Mouse (Mus musculus) ovary, adult 18-20 months (tissue): Measurements from ENCODE around the gene Utp18.
"Not testable (repeated sequence)": the region's sequence is repeated elsewhere in the genome, so short reads cannot be mapped to it uniquely, and the experiment has no call there.

Experiments used
- DNase-seq: peaks from one replicate; pipeline ENCODE4 v3.0.0; 2022; ENCODE audit warnings: low spot score, mixed read lengths

Gene Utp18

GRCm38 (mm10) chr11:93885572-93886410 is at the start of gene Utp18, which contains the start of gene Mbtd1:
Utp18 (minus strand) TSS chr11:93885766.
Mbtd1 (plus strand) TSS chr11:93885852.
- peak; percentile 98 for DNase-seq

DNA sequence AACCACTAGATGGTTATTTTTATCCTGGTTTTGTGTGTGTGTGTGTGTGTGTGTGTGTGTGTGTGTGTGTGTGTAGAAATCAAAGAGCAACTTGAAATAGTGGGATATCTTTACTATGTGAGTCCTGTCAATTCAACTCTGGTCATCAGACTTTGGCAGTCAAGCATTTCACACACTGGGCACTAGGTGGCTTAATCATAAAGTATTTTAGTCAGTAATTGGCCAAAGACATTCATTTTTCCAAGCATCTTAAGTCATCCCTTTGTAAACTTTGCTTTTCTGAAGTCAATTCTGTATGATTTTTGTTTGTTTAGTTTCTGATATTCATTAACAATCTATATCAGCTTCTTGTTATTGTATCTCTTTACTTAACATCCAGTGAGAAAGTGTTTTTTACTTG is 43.5 kb upstream of the Utp18 start:
- no peak for DNase-seq

DNA sequence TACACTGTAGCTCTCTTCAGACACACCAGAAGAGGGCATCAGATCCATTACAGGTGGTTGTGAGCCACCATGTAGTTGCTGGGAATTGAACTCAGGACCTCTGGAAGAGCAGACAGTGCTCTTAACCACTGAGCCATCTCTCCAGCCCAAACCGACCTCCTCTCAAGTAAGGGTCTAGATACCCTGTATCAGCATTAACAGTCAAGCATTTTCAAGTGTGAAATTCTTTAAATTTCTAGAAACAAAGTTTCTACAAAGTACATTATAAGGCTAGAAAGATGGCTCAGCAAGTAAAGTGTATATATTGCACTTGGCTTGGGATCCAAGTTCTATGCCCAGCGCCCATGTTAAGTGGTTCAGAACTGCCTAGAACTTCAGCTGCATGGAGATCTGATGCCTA is 29.5 kb upstream of the Utp18 start:
- DNase-seq, result not testable (repeated sequence)

GRCm38 (mm10) chr11:93911603-93912002 is 26.0 kb upstream of the Utp18 start:
- no peak for DNase-seq

DNA sequence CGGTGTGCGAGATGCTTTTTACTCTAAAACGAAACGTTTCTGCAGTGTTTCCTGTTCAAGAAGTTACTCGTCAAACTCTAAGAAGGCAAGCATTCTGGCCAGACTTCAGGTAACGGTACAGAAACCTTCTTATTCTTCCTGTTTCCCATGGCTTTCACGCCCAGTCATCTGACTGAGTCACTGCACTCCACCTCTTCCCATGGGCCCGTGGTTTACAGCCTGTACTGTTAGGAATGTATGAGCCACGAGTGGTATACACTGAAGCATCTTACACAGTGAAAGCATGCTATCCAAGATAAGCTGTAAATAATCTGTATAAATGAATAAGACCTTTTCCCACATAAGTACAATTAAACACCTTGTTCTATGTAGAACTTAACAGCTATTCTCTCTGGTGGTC is 23.3 kb upstream of the Utp18 start:
- DNase-seq, result no peak

- DNase-seq, result no peak
Observed at GRCm38 (mm10) chr11:93907839-93908238, 22.3 kb upstream of the Utp18 start.

- no peak for DNase-seq
Observed at GRCm38 (mm10) chr11:93906834-93907233, 21.3 kb upstream of the Utp18 start.

DNA sequence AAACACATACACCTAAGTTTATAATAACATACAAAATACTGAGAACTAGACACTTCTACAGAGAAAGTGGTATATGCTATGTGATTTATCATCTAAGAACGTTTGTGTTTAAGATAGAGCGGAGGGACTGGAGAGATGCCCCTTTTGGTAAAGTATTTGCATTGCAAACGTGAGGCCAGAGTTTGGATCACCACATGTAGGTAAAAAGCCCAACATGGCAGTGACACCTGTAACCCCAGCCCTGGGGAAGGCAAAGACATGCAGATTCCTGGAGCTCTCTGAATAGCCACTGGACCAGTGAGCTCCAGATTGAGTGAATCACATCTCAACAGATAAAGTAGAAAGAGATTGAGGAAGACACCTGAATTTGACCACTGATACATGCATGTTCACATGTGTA is 12.2 kb upstream of the Utp18 start:
- DNase-seq, result no peak

DNA sequence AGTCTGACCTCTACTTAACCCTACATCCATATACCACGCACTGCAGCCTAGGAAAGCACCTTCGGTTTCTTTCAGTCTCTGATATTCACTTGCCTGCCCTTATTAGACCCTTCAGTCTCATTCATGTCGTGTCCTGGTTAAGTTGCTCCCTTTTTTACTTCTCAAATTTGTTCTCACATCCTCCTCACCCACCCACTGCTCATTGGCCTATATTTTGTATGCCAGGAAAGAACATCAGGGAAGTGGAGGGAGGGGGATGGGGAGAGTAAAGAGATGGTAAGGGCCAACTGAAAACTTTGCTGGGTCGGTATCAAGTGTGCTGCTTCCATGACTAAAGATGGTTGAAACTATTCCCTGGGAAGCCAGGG is 1.5 kb upstream of the Utp18 start:
- DNase-seq, result no peak

DNA sequence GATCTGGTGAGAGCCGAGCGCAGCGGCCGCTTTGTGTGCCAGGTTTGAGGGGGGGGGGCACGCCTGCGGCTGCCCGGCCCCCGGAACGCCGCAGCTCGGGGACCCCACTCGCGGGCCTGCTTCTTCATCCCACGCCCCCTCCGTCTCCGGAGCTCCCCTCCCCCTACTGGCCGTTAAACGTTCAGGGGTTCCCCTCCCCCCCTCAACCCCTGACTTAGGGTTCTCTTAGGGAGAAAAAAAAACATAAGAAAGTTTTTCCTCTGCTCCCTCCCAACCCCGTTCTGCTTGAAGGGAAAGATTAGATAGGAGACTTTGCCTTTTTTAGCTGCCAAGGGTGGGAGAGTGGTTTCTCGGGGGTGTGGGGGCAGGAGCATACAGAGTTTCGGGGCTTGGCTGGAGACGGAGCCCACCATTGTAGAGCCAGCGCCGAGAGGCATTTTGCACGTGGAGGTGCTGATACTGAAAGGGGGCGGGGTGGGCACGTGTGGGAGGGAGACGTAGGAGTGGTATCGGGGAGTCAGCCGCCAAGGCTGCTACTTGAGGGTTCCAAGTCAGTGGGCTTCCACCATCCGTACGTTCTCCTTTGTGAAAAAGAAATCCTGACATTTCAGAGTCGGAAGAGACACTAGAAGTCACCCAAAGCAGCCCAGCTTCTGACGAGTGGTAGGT is 979 bp upstream of the Utp18 start:
- peak; percentile 13 for DNase-seq

- DNase-seq, result peak; percentile 39
Observed at GRCm38 (mm10) chr11:93884901-93885571, 530 bp downstream of the Utp18 start.

GRCm38 (mm10) chr11:93884068-93884467 is 1.5 kb downstream of the Utp18 start:
- DNase-seq, result no peak

DNA sequence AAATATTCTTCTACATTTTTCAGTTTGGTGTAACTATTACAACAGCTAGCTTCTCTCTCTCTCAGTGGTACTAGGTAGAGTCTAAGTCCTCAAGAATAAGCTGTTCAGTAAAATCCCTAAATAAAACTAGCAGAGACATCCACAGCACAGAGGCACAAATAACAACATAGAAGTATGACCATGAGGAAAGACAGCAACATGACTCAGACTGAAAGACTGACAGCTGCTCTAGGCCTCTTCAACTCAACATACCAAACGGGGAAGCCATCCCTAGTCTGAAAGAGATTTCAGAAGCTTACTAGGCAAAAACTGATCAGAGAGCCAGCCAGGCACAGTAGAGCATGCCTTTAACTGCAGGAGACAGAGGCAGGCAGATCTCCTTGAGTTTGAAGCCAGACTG is 22.9 kb downstream of the Utp18 start:
- DNase-seq, result no peak

DNA sequence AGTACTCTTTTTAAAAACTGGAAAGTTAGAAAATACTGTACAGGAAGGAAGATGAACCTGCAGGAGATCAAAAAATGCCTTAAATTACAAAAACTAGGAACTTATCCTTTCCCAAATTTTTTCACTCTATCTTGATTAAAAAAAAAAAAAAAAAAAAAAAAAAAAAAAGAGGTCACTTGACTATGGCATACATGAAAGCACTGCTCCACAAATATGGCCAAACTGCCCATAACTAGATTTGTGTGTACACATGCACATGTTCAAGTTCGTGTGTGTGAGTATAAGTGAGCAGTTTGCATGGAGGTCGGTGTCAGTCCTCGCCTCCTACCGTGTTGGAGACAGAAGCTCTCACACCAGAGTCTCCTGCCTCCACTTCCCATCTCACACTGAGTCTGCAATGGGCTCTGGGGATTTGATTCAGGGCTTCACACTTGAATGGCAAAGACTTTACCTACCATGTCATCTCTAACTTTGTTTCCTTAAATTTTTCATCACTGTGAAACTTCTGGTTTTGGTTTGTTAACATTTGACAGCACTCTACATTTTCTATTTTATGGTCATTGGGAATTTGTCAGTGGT is 23.4 kb downstream of the Utp18 start:
- no peak for DNase-seq

GRCm38 (mm10) chr11:93861193-93861592 is 24.4 kb downstream of the Utp18 start:
- no peak for DNase-seq

DNA sequence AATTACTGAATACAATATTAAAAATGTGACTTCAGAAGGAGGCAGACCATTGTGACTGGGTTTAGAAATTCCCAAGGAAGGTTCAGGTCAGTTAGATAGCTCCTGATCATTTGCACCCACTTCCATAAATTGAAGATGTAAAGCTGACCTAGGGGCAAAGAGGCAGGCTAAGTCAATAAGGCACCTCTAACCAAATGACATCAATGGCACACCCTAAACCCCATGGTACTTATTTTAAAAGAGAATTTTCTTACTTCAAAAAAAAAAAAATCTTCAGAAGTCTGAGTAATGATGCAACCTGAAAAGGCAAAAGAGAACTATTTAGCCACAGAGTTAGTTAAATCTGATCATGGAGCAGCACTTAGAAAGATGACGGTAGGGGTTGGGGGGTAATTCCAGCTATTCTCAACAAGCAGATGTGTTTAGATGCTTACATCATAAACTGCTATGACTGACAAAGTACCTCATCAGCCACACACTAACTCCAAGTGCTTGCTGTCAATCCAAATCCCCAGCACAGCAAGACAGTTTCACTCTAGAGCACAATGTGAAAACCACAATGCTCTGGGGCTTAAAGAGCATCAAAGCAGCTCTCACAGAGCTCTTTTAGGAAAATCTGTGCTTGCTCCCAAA is 24.9 kb downstream of the Utp18 start:
- no peak for DNase-seq

DNA sequence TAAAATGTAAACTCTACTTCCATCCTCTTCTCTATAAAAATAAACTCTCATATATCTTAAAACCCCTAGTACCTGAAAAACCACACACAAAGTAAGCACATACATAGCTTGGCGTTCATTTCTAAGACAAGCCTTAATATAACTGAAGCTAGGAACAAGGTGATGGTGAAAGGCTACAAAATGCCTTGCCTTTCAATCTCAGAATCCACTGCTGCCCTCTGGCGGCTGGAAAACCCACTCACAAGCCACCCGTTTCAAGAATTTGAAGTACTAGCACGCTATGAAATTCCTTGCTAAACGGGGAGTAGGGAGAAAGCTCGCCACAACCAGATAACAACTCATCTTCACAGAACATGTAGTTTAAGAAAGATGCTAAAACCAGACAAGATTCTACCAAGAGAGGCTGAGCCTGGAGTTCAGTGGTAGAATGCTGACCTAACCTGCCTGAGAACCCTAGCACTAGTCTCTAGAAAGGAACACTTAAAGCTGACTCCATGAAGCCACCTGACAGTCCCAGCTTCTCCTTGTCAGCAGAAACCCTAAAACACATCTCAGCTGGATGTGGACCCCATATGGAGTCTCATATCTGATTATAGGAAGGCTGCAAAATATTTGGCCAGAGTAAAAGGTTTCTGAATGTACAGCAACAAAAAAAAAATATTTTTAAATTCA is 29.1 kb downstream of the Utp18 start:
- DNase-seq, result no peak

DNA sequence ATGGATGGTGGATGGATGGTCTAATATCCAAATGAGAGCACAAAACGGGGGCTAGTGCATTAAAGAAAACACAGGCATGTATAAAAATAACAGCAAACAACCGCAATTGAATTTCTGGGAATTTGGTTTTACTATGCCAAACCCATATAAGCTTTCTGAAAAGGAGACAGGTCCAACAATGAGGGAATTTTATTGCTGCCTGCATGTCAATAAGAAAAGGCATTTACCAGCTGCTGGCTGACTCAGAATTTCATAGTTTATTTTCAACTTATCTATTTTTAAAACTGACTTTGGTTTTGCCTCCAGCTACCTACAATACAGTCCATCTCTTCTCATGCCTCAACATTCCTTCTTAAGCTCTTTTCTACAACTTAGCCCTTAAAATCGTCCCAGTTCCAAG is 33.0 kb downstream of the Utp18 start:
- no peak for DNase-seq

DNA sequence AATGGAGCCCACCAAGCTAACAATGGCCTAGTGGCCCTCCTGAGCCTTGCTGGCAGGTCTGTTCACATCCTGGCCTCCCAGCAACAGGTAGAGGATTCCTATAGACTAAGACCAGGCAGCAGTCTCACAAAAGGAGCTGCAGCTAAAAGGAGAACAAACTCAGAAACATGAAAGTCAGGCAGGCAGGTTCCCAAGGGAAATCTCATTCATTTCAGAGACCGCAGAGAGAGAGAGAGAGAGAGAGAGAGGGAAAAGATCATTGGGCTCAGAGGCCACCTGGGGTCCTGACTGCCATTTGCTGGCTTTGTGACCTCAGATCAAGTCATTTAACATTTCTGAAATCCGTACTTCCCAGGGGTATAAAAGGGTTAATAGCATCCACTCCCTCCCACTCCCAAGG is 38.2 kb downstream of the Utp18 start:
- DNase-seq, result no peak

DNA sequence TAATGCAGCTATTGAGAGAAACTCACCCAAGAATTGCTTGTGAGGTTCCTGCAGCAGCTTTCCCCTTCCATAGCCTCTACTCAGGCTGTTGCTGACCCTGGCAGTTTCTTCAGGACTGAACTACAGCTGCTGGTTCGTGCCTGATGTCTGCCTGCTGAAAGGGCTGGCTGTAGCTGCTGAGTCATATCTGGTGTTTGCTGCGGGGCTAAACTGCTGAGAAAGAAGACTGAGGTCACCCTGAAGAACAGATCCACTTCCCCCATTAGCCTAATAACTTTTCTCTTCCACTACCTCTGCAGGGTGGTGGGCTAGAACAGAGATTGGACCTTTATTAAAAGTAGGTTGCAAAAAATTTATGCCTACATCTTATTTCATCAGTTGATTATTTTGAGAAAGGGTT is 49.8 kb downstream of the Utp18 start:
- no peak for DNase-seq

DNA sequence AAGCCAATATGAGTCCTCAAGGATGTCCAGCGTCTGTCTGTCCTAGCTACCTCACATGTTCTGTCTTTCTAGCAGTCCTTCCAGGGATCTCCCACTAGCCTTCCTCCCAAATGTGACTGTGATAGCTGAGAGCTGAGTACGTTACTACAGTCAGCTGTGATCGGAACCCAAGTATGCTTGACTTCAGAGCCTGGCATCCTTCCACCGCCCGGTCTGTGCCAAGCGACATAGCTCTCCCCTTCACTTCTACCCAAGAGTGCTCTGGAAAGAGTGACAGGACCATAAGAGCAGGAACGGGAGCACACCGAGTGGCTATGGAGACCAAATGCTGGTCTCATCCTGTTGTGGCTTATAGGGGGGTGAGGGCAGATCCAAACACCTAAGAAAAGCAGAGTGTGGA is 55.6 kb downstream of the Utp18 start:
- DNase-seq, result no peak

GRCm38 (mm10) chr11:93829327-93829679 is 56.3 kb downstream of the Utp18 start:
- no peak for DNase-seq
